Mouse (Mus musculus): Measurements from ENCODE around the gene Prkab1. TPM values are rescaled to one million over a fixed set of nuclear protein-coding genes. Genes with fewer than 3 reads are reported as not detected.

Prkab1 gene
- polyA plus RNA-seq, 1 experiment, result 26.7 TPM

DNA sequence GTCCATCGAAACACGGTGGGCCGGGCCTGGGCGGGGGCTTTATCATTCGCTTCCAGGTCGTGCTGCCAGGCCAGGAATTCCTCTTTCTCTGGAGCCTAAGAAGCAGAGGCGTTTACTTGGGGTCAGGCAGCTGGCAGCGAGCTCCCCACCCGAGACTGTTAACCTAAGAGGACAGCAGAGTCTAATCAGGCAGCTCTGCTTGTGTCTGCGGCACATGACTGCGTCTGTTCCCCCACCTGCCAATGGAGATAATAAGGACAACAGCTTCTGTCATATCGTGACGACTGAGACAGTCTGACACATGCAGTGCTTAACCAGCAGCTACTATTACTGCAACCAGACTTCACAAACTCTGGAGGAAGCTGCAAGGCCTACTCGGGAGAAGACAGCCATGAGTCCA is 2.8 kb downstream of the Prkab1 start:
- Histone ChIP-seq H3K4me3 (ENCODE audit: insufficient read depth, low read length) (no peak overlapping the region), H3K27ac (ENCODE audit: insufficient read depth, low read depth, low read length) (no peak overlapping the region), H3K4me1 (ENCODE audit: control insufficient read depth, insufficient read depth, low read length) (peaks cover 11% of the 10 kb centered on the region)
- TF ChIP-seq CTCF (IDR thresholded peaks at IDR 0.05; ENCODE audit: low read depth, low read length) (no peak), POLR2A (IDR thresholded peaks at IDR 0.05; ENCODE audit: borderline replicate concordance, low read depth, low read length) (no peak)

DNA sequence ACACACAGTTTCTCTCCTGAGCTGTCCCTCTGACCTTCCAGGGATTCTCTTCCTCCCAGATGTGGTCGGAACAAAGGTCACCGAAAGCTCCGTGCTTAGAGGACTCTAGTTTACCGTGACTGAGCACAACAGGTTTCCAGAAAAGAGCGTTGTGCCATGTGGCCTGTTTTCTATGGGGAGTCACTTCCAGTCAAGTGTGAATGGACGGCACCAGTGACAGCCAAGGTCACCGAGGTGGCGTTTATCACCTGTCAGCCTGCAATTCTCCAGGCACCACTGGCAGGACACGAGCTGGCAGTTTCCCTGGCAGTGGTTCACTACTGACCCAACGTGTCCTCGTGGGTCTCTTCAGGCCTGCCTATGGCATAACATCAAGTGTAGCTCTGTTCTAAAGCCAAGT is 4.9 kb downstream of the Prkab1 start:
- Histone ChIP-seq H3K4me3 (ENCODE audit: insufficient read depth, low read length) (no peak overlapping the region), H3K27ac (ENCODE audit: insufficient read depth, low read depth, low read length) (no peak overlapping the region), H3K4me1 (ENCODE audit: control insufficient read depth, insufficient read depth, low read length) (peaks cover 11% of the 10 kb centered on the region)
- TF ChIP-seq POLR2A (IDR thresholded peaks at IDR 0.05; ENCODE audit: borderline replicate concordance, low read depth, low read length), result no peak
- TF ChIP-seq CTCF (IDR thresholded peaks at IDR 0.05; ENCODE audit: low read depth, low read length), result no peak

DNA sequence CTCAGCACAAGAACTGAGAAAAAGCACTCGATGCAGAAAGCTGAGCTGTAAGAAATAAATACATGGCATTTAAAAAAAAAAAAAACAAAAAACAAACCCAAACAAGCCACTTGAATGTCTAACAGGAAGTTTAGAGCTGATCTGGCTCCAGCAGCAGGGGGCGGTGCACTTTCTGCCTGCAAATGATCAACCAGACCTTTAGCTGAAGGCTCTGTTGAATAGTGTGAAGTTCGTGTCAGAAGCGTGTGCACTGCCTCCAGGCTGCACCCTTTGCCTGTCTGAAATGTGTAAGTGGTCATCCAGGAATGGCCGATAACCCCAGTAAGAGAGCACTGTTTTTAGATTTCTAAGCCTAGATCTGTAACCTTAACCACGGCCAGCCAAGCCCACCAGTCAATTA is 5.5 kb downstream of the Prkab1 start:
- no peak overlapping the region for H3K4me3 ChIP-seq (ENCODE audit: insufficient read depth, low read length)
- no peak for TF ChIP-seq CTCF (IDR thresholded peaks at IDR 0.05; ENCODE audit: low read depth, low read length)
- no peak for TF ChIP-seq POLR2A (IDR thresholded peaks at IDR 0.05; ENCODE audit: borderline replicate concordance, low read depth, low read length)
- peaks cover 11% of the 10 kb centered on the region for H3K4me1 ChIP-seq (ENCODE audit: control insufficient read depth, insufficient read depth, low read length)
- no peak overlapping the region for H3K27ac ChIP-seq (ENCODE audit: insufficient read depth, low read depth, low read length)

DNA sequence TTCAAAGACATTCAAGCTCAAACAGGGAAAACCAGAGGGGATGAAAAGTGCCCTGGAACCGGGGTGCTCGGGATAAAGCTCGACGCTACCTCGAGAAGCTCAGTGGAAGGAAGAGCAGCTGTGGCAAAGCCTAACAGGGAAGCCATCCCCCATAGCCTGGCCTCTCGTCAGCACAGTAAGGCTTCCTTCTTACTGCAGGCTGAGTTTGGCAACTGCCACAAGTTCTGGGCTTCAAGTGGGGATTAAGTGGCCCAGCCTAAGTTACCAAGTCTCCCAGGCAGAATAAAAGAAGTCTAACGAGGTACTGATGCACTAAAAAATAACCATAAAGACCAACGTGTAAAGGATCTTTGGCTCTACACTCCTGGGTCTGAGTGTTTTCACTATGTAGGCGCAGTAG is 6.1 kb downstream of the Prkab1 start:
- TF ChIP-seq POLR2A (IDR thresholded peaks at IDR 0.05; ENCODE audit: borderline replicate concordance, low read depth, low read length) (no peak), CTCF (IDR thresholded peaks at IDR 0.05; ENCODE audit: low read depth, low read length) (no peak)
- H3K27ac ChIP-seq (ENCODE audit: insufficient read depth, low read depth, low read length), result no peak overlapping the region
- H3K4me3 ChIP-seq (ENCODE audit: insufficient read depth, low read length), result no peak overlapping the region
- peaks cover 11% of the 10 kb centered on the region for H3K4me1 ChIP-seq (ENCODE audit: control insufficient read depth, insufficient read depth, low read length)

DNA sequence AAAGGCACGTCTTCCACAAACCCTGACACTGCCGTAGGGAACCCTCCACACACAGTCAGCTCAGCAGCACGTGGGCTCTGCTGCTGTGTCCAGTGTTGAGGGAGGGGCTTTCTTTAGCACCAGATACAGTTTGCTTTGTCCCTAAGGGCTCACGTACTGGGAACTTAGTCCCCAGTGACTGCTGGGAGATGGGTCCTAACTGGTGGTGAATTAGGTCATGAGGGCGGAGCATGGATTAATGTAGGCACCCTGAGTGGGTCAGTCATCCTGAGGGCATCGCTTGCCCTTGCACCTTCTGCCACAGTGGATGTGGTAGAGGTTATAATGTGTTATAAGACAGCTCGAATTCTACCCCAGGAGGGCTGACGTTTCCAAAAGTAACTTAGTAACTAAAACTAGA is 6.9 kb downstream of the Prkab1 start:
- Histone ChIP-seq H3K4me3 (ENCODE audit: insufficient read depth, low read length) (no peak overlapping the region), H3K27ac (ENCODE audit: insufficient read depth, low read depth, low read length) (no peak overlapping the region), H3K4me1 (ENCODE audit: control insufficient read depth, insufficient read depth, low read length) (peaks cover 12% of the 10 kb centered on the region)
- TF ChIP-seq POLR2A (IDR thresholded peaks at IDR 0.05; ENCODE audit: borderline replicate concordance, low read depth, low read length), result no peak
- TF ChIP-seq CTCF (IDR thresholded peaks at IDR 0.05; ENCODE audit: low read depth, low read length), result no peak

DNA sequence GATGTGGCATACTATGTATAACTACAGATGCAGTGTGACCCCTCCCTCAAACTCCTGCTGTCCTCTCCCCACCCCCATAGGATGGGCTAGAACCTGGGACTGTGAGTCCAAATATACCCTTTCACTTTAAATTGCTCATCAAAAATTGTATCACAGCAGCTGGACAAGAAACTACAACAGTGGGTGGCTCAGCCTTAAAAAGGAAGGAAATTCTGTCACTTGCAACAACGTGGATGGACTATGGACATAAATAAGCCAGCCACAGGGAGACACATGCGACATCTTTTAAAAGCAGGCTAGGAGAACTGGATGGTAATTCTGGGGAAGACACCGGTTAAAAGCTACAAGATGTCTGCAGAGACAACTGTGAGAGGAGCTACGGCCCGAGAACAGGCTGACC is 7.8 kb downstream of the Prkab1 start:
- no peak for TF ChIP-seq CTCF (IDR thresholded peaks at IDR 0.05; ENCODE audit: low read depth, low read length)
- no peak for TF ChIP-seq POLR2A (IDR thresholded peaks at IDR 0.05; ENCODE audit: borderline replicate concordance, low read depth, low read length)
- Histone ChIP-seq H3K27ac (ENCODE audit: insufficient read depth, low read depth, low read length) (no peak overlapping the region), H3K4me1 (ENCODE audit: control insufficient read depth, insufficient read depth, low read length) (peaks cover 14% of the 10 kb centered on the region), H3K4me3 (ENCODE audit: insufficient read depth, low read length) (no peak overlapping the region)

DNA sequence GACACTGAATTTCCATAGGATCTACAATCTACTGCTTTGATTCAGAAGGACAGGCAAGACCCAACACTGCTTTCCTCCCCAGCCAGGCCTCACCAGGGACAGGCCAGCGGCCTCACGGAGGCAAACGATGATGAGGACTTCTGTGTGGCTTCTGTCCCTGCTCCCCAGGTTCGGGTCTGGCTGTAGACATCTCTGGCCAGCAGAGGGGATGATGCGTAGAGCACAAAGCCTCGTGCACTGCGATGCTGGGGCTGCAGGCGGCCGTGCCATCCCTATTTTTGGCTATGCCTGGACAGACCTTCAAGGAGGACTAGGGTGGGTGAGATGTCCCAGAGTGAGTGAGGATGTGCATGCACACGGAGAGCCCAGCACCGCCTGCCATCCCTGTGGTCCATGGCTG is 10.1 kb downstream of the Prkab1 start:
- H3K4me1 ChIP-seq (ENCODE audit: control insufficient read depth, insufficient read depth, low read length), result peaks cover 25% of the 10 kb centered on the region
- H3K27ac ChIP-seq (ENCODE audit: insufficient read depth, low read depth, low read length), result no peak overlapping the region
- H3K4me3 ChIP-seq (ENCODE audit: insufficient read depth, low read length), result no peak overlapping the region
- TF ChIP-seq CTCF (IDR thresholded peaks at IDR 0.05; ENCODE audit: low read depth, low read length) (no peak), POLR2A (IDR thresholded peaks at IDR 0.05; ENCODE audit: borderline replicate concordance, low read depth, low read length) (no peak)

DNA sequence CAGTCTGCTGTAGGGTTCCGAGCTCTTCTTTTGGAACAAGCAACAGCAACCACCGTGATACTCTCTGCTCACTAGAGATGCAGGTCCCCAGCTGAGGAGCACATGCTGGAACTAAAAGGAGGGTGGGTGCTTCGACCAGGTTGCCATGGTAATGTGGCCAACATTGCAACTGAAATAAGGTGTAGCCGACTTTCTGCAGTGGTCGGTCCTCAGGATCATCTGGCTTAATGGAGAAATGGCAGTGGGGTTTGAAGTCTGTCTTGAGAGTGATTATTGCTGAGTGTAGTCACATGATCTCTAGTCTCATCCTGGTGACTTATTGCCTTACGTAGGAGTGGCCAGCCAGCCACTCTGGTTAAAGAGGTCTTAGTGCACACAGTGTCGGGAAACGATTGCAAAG is 10.5 kb downstream of the Prkab1 start:
- TF ChIP-seq CTCF (IDR thresholded peaks at IDR 0.05; ENCODE audit: low read depth, low read length), result no peak
- TF ChIP-seq POLR2A (IDR thresholded peaks at IDR 0.05; ENCODE audit: borderline replicate concordance, low read depth, low read length), result no peak
- Histone ChIP-seq H3K4me3 (ENCODE audit: insufficient read depth, low read length) (no peak overlapping the region), H3K4me1 (ENCODE audit: control insufficient read depth, insufficient read depth, low read length) (peaks cover 28% of the 10 kb centered on the region), H3K27ac (ENCODE audit: insufficient read depth, low read depth, low read length) (no peak overlapping the region)

DNA sequence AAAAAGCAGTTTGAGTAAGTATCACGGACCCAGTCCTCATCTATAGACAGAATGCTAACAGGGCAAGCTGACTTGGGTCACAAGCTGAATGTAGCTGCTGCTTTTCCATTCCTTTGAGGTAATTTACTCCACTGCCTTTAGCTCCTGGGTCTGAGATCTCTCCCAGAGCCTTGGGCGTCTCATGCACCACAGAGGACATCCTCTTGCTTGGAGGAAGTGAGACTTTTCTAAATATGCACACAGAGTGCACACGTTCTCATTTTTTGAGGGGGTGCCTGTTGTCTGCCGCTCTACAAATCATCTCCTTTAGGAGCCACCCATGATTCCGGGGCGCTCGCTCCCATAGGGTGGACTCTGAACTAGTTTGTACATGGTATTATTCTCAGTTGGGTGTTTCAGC is 11.8 kb downstream of the Prkab1 start:
- no peak overlapping the region for H3K4me3 ChIP-seq (ENCODE audit: insufficient read depth, low read length)
- TF ChIP-seq POLR2A (IDR thresholded peaks at IDR 0.05; ENCODE audit: borderline replicate concordance, low read depth, low read length), result no peak
- no peak for TF ChIP-seq CTCF (IDR thresholded peaks at IDR 0.05; ENCODE audit: low read depth, low read length)
- peaks cover 28% of the 10 kb centered on the region for H3K4me1 ChIP-seq (ENCODE audit: control insufficient read depth, insufficient read depth, low read length)
- no peak overlapping the region; the same call in 1 of the 2 replicates for H3K27ac ChIP-seq (ENCODE audit: insufficient read depth, low read depth, low read length)

DNA sequence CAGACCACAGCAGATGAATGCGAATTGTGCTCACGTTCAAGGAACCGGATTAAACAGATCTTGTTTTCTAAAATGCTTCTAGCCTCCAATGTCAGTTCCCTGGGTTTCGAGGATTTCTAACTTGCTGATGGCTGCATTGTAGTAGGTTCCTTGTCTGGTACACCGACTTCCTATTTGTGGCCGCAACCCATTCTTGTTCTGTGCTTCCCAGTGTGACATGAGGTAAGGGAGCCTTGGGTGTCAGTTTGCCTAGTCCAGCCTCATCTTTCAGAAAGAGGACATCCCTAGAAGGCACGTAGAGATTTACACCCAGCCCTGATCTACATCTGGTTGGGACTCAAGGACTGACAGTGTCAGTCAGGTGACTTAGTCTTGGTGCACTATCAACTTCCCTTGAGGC is 12.6 kb downstream of the Prkab1 start:
- no peak overlapping the region for H3K4me3 ChIP-seq (ENCODE audit: insufficient read depth, low read length)
- H3K4me1 ChIP-seq (ENCODE audit: control insufficient read depth, insufficient read depth, low read length), result peaks cover 28% of the 10 kb centered on the region
- 0 out of 2 replicates have a peak overlapping the region, but pooled peaks have one; percentile 20 for H3K27ac ChIP-seq (ENCODE audit: insufficient read depth, low read depth, low read length)
- no peak for TF ChIP-seq POLR2A (IDR thresholded peaks at IDR 0.05; ENCODE audit: borderline replicate concordance, low read depth, low read length)
- no peak for TF ChIP-seq CTCF (IDR thresholded peaks at IDR 0.05; ENCODE audit: low read depth, low read length)
